Mouse (Mus musculus) ES-Bruce4 (cell line): ENCODE measurements around the gene Tnip1.

ENCODE experiments used
- CTCF ChIP-seq: IDR thresholded peaks from one replicate; pipeline ENCODE4 v1.8.1; 2011; ENCODE audit warnings: low read depth, low read length
- EP300 ChIP-seq: IDR thresholded peaks from 2 replicates; pipeline ENCODE4 v1.6.1; 2011; ENCODE audit warnings: low read depth, low read length; ENCODE audit not compliant: insufficient read depth

DNA sequence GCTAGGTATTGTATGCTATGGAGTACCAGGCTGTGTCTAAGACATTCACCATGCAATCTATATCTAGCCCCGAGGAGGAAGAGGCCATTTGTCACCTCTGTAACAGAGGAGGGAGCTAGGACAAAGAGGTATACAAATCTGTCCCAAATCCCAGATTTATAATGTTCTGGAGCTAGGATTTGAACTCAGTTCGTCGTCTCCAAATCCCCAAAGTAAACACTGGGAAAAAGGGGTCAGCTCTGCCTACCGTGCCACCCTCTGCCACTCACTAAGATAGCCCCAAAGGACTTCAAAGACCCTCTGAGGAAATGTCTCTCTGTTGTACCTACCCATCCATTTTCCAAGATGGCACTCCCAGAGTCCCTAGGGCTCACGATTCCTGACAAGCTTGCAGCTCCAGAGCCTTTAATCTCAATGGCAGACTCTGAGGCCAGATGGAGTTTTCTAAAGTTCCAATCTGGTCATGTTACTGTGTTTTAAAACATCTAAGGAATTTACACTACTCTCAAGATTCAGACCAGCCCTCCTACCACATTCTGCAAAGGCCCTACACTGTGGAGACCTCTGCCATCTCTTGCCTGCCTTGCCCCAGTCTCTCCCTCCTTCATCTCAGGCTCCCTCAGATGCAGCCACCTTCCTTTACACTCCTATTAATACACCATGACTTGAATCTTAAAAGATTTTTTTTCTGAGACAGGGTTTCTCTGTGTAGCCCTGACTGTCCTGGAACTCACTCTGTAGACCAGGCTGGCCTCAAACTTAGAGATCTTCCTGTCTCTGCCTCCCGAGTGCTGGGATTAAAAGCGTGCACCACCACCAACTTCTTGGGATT, 50.8 kb downstream of the Tnip1 start:
- TF ChIP-seq CTCF (no peak), EP300 (no peak)
